Mouse (Mus musculus): Measurements from ENCODE around the gene Cldn17. TPM values are rescaled to one million over a fixed set of nuclear protein-coding genes. Genes with fewer than 3 reads are reported as not detected.

Gene Cldn17
- not detected in 2 replicates for polyA plus RNA-seq (2012; ENCODE audit: insufficient read depth, insufficient read length, low replicate concordance, missing spikeins)

GRCm38 (mm10) chr16:88506878-88507277 lies at the start of gene Cldn17:
Gene Cldn17 (minus strand): TSS chr16:88506978.
- H3K27ac ChIP-seq (ENCODE audit: insufficient read depth, low read depth, low read length) = no peak within 1 kb of the TSS
- no peak within 1 kb of the TSS for H3K4me3 ChIP-seq (ENCODE audit: insufficient read depth, low read depth, low read length)
- no peaks in the 10 kb centered on the region for H3K4me1 ChIP-seq (ENCODE audit: control insufficient read depth, insufficient read depth, low read length)
- 51% methylated on average over 6 of the region's 6 CpGs for WGBS
- TF ChIP-seq CTCF (IDR thresholded peaks at IDR 0.05; ENCODE audit: insufficient read depth, low read depth, low read length) = no peak
- no peak for TF ChIP-seq POLR2A (IDR thresholded peaks at IDR 0.05; ENCODE audit: insufficient read depth, low read depth, low read length)

GRCm38 (mm10) chr16:88542488-88542887 lies 35.7 kb upstream of the Cldn17 start:
- no peak overlapping the region for H3K4me3 ChIP-seq (ENCODE audit: insufficient read depth, low read depth, low read length)
- TF ChIP-seq POLR2A (IDR thresholded peaks at IDR 0.05; ENCODE audit: insufficient read depth, low read depth, low read length) (no peak), CTCF (IDR thresholded peaks at IDR 0.05; ENCODE audit: insufficient read depth, low read depth, low read length) (no peak)
- 62% methylated on average over 6 of the region's 6 CpGs for WGBS

GRCm38 (mm10) chr16:88539841-88540487 lies 33.2 kb upstream of the Cldn17 start:
- no peak for TF ChIP-seq CTCF (IDR thresholded peaks at IDR 0.05; ENCODE audit: insufficient read depth, low read depth, low read length)
- TF ChIP-seq POLR2A (IDR thresholded peaks at IDR 0.05; ENCODE audit: insufficient read depth, low read depth, low read length) = no peak
- H3K4me1 ChIP-seq (ENCODE audit: control insufficient read depth, insufficient read depth, low read length) = no peaks in the 10 kb centered on the region
- WGBS = 76% methylated on average over 3 of the region's 3 CpGs

More at GRCm38 (mm10) chr16:88542488-88542887, 35.7 kb upstream of the Cldn17 start:
- no peak overlapping the region for H3K27ac ChIP-seq (ENCODE audit: insufficient read depth, low read depth, low read length)
- no peaks in the 10 kb centered on the region for H3K4me1 ChIP-seq (ENCODE audit: control insufficient read depth, insufficient read depth, low read length)

GRCm38 (mm10) chr16:88511348-88511747 lies 4.6 kb upstream of the Cldn17 start:
- TF ChIP-seq POLR2A (IDR thresholded peaks at IDR 0.05; ENCODE audit: insufficient read depth, low read depth, low read length) = no peak
- no peak for TF ChIP-seq CTCF (IDR thresholded peaks at IDR 0.05; ENCODE audit: insufficient read depth, low read depth, low read length)
- H3K4me3 ChIP-seq (ENCODE audit: insufficient read depth, low read depth, low read length) = no peak overlapping the region
- no peak overlapping the region for H3K27ac ChIP-seq (ENCODE audit: insufficient read depth, low read depth, low read length)
- no peaks in the 10 kb centered on the region for H3K4me1 ChIP-seq (ENCODE audit: control insufficient read depth, insufficient read depth, low read length)

More at GRCm38 (mm10) chr16:88539841-88540487, 33.2 kb upstream of the Cldn17 start:
- H3K27ac ChIP-seq (ENCODE audit: insufficient read depth, low read depth, low read length) = no peak overlapping the region
- H3K4me3 ChIP-seq (ENCODE audit: insufficient read depth, low read depth, low read length) = no peak overlapping the region

GRCm38 (mm10) chr16:88508150-88508549 lies 1.4 kb upstream of the Cldn17 start:
- 92% methylated on average over 4 of the region's 4 CpGs for WGBS
- Histone ChIP-seq H3K4me1 (ENCODE audit: control insufficient read depth, insufficient read depth, low read length) (no peaks in the 10 kb centered on the region), H3K27ac (ENCODE audit: insufficient read depth, low read depth, low read length) (no peak overlapping the region), H3K4me3 (ENCODE audit: insufficient read depth, low read depth, low read length) (no peak overlapping the region)
- TF ChIP-seq CTCF (IDR thresholded peaks at IDR 0.05; ENCODE audit: insufficient read depth, low read depth, low read length) = no peak
- no peak for TF ChIP-seq POLR2A (IDR thresholded peaks at IDR 0.05; ENCODE audit: insufficient read depth, low read depth, low read length)

GRCm38 (mm10) chr16:88506338-88506737 lies 440 bp downstream of the Cldn17 start:
- TF ChIP-seq POLR2A (IDR thresholded peaks at IDR 0.05; ENCODE audit: insufficient read depth, low read depth, low read length) (no peak), CTCF (IDR thresholded peaks at IDR 0.05; ENCODE audit: insufficient read depth, low read depth, low read length) (no peak)
- Histone ChIP-seq H3K4me1 (ENCODE audit: control insufficient read depth, insufficient read depth, low read length) (no peaks in the 10 kb centered on the region), H3K4me3 (ENCODE audit: insufficient read depth, low read depth, low read length) (no peak overlapping the region), H3K27ac (ENCODE audit: insufficient read depth, low read depth, low read length) (no peak overlapping the region)
- 95% methylated on average over 11 of the region's 11 CpGs for WGBS

GRCm38 (mm10) chr16:88488096-88488495 lies 18.7 kb downstream of the Cldn17 start:
- Histone ChIP-seq H3K27ac (ENCODE audit: insufficient read depth, low read depth, low read length) (no peak overlapping the region), H3K4me1 (ENCODE audit: control insufficient read depth, insufficient read depth, low read length) (no peaks in the 10 kb centered on the region), H3K4me3 (ENCODE audit: insufficient read depth, low read depth, low read length) (no peak overlapping the region)
- no peak for TF ChIP-seq CTCF (IDR thresholded peaks at IDR 0.05; ENCODE audit: insufficient read depth, low read depth, low read length)
- no peak for TF ChIP-seq POLR2A (IDR thresholded peaks at IDR 0.05; ENCODE audit: insufficient read depth, low read depth, low read length)

GRCm38 (mm10) chr16:88480011-88480774 lies 26.6 kb downstream of the Cldn17 start:
- Histone ChIP-seq H3K4me3 (ENCODE audit: insufficient read depth, low read depth, low read length) (no peak overlapping the region), H3K4me1 (ENCODE audit: control insufficient read depth, insufficient read depth, low read length) (no peaks in the 10 kb centered on the region), H3K27ac (ENCODE audit: insufficient read depth, low read depth, low read length) (no peak overlapping the region)
- TF ChIP-seq CTCF (IDR thresholded peaks at IDR 0.05; ENCODE audit: insufficient read depth, low read depth, low read length) = no peak
- TF ChIP-seq POLR2A (IDR thresholded peaks at IDR 0.05; ENCODE audit: insufficient read depth, low read depth, low read length) = no peak
- 75% methylated on average over 3 of the region's 3 CpGs for WGBS

- no peak overlapping the region for H3K4me3 ChIP-seq (ENCODE audit: insufficient read depth, low read depth, low read length)
- no peak overlapping the region for H3K27ac ChIP-seq (ENCODE audit: insufficient read depth, low read depth, low read length)
- WGBS = 95% methylated on average over 3 of the region's 3 CpGs
- no peaks in the 10 kb centered on the region for H3K4me1 ChIP-seq (ENCODE audit: control insufficient read depth, insufficient read depth, low read length)
- TF ChIP-seq POLR2A (IDR thresholded peaks at IDR 0.05; ENCODE audit: insufficient read depth, low read depth, low read length) (no peak), CTCF (IDR thresholded peaks at IDR 0.05; ENCODE audit: insufficient read depth, low read depth, low read length) (no peak)
These were observed 43.5 kb downstream of the Cldn17 start for GRCm38 (mm10) chr16:88463235-88463634.

Other genes starting within 250 kb of the Cldn17 start
- gene Grik1, start 216.7 kb downstream of the Cldn17 start, polyA plus RNA-seq (2012; ENCODE audit: insufficient read depth, insufficient read length, low replicate concordance, missing spikeins) = not detected in 2 replicates
- not detected in 2 replicates for gene Cldn8, start 56.2 kb upstream of the Cldn17 start, polyA plus RNA-seq (2012; ENCODE audit: insufficient read depth, insufficient read length, low replicate concordance, missing spikeins)
- not detected in 2 replicates for gene Krtap24-1, start 105.3 kb upstream of the Cldn17 start, polyA plus RNA-seq (2012; ENCODE audit: insufficient read depth, insufficient read length, low replicate concordance, missing spikeins)
- not detected in 2 replicates for gene 2310079G19Rik, start 120.7 kb upstream of the Cldn17 start, polyA plus RNA-seq (2012; ENCODE audit: insufficient read depth, insufficient read length, low replicate concordance, missing spikeins)
- not detected in 2 replicates for gene Krtap26-1, start 140.8 kb upstream of the Cldn17 start, polyA plus RNA-seq (2012; ENCODE audit: insufficient read depth, insufficient read length, low replicate concordance, missing spikeins)
- gene Krtap27-1, start 164.7 kb upstream of the Cldn17 start, polyA plus RNA-seq (2012; ENCODE audit: insufficient read depth, insufficient read length, low replicate concordance, missing spikeins) = not detected in 2 replicates
- gene 2310061N02Rik, start 201.0 kb upstream of the Cldn17 start, polyA plus RNA-seq (2012; ENCODE audit: insufficient read depth, insufficient read length, low replicate concordance, missing spikeins) = not detected in 2 replicates
- gene Krtap13-1, start 221.9 kb upstream of the Cldn17 start, polyA plus RNA-seq (2012; ENCODE audit: insufficient read depth, insufficient read length, low replicate concordance, missing spikeins) = not detected in 2 replicates
- gene Krtap13, start 244.7 kb upstream of the Cldn17 start, polyA plus RNA-seq (2012; ENCODE audit: insufficient read depth, insufficient read length, low replicate concordance, missing spikeins) = not detected in 2 replicates

All from olfactory bulb, adult 2 months (tissue).